In the genomic region with DNA sequence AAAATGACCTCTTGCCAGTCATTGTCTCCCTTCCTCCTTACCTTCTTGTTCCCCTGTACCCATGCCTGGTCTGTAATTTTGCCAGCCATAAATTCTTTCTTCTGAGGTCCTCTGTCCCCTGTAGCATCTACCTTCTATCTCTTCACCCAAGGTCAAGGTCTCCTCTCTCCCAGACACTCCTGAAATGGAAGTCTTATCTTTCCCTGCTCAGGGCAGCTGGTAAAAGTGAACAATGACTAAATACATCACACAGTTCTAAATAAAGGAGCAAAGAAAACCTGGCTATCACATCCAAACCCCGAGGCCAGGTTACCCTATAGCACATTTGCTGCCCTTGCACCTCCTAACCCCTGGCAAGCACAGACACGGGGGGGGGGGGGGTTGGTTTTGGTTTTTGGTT, we compare ENCODE assay signal across 23 mouse cellular contexts.
"Had no signal": no experiment of that assay in that cellular context is flagged by ENCODE, and none has a peak within 500 bp of the region (broad histone marks: within the 10 kb centered on the region; RNA-seq: fewer than 3 reads in every experiment).

No protein-coding gene starts in this region.

- H3K27ac ChIP-seq: limb, embryonic 10.5 days; limb, embryonic 13.5 days; liver, embryonic 12.5 days; liver, embryonic 15.5 days; lung, embryonic 15.5 days; midbrain, embryonic 10.5 days; neural tube, embryonic 12.5 days; neural tube, embryonic 15.5 days; stomach, postnatal 0 days had no signal

- H3K4me3 ChIP-seq: limb, embryonic 10.5 days; limb, embryonic 13.5 days; liver, embryonic 12.5 days; liver, embryonic 15.5 days; lung, embryonic 15.5 days; megakaryocyte, embryonic 14.5 days; midbrain, embryonic 10.5 days; neural tube, embryonic 12.5 days; neural tube, embryonic 15.5 days had no signal

- H3K4me2 ChIP-seq: limb, embryonic 13.5 days; liver, embryonic 12.5 days; liver, embryonic 15.5 days; lung, embryonic 15.5 days; neural tube, embryonic 12.5 days; neural tube, embryonic 15.5 days had no signal

- H3K27me3 ChIP-seq: limb, embryonic 13.5 days; lung, embryonic 15.5 days; neural tube, embryonic 12.5 days; neural tube, embryonic 15.5 days had no signal

- H3K4me1 ChIP-seq: limb, embryonic 10.5 days; limb, embryonic 13.5 days; lung, embryonic 15.5 days; midbrain, embryonic 10.5 days; neural tube, embryonic 12.5 days; neural tube, embryonic 15.5 days had no signal

- H3K9ac ChIP-seq: limb, embryonic 13.5 days; liver, embryonic 12.5 days; liver, embryonic 15.5 days; lung, embryonic 15.5 days; neural tube, embryonic 12.5 days; neural tube, embryonic 15.5 days had no signal

- H3K36me3 ChIP-seq: limb, embryonic 10.5 days; limb, embryonic 13.5 days; liver, embryonic 12.5 days; liver, embryonic 15.5 days; lung, embryonic 15.5 days; midbrain, embryonic 10.5 days; neural tube, embryonic 12.5 days had no signal

- ATAC-seq: liver, embryonic 12.5 days had no signal

- DNase-seq: kidney, postnatal 14 days; kidney, postnatal 4 days; layer of hippocampus, adult 9-11 months; liver; lung, adult 18-20 months; lung, postnatal 10 days; lung, postnatal 36 days; midbrain, embryonic 14.5 days; right cerebral cortex, adult 18-20 months; right cerebral cortex, postnatal 14 days; right cerebral cortex, postnatal 4 days; thymus, adult 2 months; thymus, postnatal 25 days had no signal

- H3K9me3 ChIP-seq: limb, embryonic 10.5 days; liver, embryonic 12.5 days; liver, embryonic 15.5 days; lung, embryonic 15.5 days; midbrain, embryonic 10.5 days; neural tube, embryonic 12.5 days; neural tube, embryonic 15.5 days had no signal
